Mouse (Mus musculus): ENCODE results near the gene Ncoa1.

Ncoa1 gene

DNA sequence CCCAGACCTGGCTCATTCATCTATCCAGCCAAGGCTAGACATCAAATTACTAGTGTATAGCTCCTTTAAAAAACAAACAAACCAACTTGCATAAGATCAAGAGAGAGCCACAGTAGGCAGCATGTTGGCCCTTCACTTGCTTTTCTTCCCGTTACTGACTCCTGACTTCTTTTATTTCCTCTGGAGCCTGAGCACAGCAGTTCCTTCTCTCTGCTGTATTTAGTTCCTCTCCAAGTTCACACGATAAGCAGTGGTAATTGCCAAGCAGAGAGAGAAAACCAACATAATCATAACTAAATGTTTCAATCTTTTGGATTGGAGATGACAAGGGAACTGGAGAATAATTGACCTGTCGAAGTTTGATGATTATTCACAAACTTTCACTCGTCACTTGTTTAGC, 244.2 kb downstream of the Ncoa1 start:
- DNase-seq (ENCODE audit: low read depth, low spot score): no peak

DNA sequence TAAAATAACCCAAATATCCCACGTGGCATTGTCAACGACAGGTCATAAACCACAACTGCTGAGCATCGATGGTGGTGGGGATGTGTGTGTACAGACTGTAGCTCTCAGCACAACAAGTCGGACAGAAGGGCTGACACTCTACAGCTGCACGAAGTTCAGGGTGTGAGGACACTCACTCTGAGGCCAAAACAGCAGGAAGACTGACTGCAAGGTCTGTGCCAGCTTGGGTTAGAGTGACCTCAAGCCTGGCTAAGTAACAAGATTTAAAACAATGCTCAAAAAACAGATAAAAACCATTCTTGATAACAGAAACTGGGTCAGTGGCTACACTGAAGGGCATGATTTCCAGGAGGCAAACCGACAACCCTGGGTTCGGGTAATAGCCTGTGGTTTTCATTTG, 246.8 kb downstream of the Ncoa1 start:
- no peak for DNase-seq (ENCODE audit: low read depth, low spot score)

DNA sequence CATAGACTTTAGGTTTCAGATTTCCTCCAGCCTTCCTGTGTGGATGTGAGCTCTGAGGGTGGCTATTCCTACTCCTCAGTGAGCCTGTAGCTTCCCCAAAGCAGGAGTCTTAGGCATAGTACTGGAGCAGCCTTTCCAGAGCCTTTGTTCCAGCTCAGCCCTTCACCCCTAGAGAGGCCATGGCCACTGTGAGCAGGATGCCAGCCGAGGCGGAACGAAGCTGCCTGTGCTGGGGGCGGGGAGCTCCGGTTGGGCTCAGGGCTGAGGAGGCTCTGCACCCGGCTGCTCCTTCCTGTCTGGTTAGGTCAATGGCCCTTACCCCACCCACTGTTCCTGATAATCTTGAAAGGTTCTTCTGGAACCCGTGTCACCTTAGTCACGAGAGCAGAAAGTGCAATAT, 264.1 kb downstream of the Ncoa1 start:
- DNase-seq (ENCODE audit: low read depth, low spot score): no peak

DNA sequence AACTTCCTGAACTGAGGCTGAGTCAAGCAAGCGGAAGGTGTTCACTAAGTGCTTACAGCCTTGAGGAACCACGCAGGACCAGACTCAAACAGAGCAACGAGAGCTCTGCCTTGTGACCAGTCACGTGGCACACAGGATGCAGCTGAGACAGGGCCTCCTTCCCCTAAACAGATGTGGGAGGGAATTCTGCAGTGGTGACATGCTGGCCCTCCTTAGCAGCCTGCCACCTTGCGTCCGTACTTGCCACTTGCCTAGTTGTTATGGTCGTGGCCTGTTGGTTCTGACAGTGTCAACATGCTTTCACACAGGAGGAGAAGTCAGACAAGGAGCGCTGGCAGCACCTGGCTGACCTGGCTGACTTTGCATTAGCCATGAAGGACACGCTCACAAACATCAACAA, 265.8 kb downstream of the Ncoa1 start:
- peak; percentile 33 for DNase-seq (ENCODE audit: low read depth, low spot score)

DNA sequence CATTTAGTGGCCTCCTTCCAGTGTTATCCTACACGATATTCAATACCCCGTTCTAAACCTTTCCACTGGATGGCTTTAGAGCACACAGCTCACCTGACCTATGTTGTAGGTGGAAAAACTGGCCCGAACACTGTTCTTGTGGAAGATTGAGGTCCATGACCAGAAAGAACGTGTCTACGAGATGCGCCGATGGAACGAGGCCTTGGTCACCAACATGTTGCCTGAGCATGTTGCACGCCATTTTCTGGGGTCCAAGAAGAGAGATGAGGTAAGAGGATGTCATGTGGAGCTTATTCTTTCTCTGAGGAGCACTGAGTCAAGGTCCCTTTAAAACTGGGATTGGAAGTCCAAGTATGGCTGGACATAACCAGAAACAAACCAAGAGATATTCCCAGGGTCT, 267.8 kb downstream of the Ncoa1 start:
- no peak for DNase-seq (ENCODE audit: low read depth, low spot score)

DNA sequence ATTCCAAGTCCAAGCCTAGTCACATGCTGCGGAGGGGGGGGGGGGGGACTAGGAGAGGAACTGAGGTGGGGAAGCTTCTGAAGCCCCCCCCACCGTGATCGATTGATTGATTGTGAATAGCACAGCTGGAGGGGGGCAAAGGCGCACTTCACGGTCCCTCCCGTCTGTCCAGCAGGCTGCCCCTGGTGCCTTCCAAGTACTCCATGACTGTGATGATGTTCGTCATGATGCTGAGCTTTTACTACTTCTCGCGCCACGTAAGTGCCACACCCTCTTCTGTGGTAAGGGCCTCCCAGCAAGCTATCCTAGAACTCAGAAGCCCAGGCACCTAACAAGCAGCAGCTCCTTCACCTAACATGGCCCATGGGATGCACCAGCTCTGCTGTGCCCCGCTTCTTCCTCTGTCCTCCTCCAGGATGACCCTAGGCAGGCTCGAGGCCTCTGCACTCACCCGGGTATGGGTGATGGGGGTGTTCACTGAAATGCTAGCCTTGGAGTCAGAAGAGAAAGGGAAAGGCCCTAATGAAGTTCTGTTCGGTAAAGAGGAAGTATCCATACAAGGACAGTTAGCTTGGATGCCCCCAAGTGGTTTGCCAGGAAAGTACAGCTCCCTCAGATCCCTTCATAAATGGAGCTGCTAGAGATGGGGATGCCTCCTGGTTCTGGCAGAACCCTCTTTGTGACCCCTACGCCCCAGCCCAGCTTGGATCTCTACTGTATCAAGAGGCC, 268.4 kb downstream of the Ncoa1 start:
- peak; percentile 72 for DNase-seq (ENCODE audit: low read depth, low spot score)

DNA sequence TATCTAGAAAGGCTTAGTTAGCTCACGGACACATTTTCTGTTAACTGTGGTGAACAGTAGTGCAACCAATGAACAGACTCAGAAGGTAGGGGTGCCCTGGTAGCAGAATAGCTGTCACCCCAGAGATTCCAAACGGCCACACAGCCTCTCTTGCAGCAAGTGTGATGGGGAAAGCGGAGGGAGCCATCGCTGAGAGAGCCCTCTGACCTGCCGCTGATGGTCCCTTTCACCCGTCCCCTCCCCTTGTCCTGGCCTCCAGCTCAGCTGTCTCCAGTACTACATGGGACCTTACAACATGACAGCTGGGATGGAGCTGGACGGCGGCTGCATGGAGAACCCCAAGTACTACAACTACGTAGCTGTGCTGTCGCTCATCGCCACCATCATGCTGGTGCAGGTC, 270.9 kb downstream of the Ncoa1 start:
- DNase-seq (ENCODE audit: low read depth, low spot score): no peak

DNA sequence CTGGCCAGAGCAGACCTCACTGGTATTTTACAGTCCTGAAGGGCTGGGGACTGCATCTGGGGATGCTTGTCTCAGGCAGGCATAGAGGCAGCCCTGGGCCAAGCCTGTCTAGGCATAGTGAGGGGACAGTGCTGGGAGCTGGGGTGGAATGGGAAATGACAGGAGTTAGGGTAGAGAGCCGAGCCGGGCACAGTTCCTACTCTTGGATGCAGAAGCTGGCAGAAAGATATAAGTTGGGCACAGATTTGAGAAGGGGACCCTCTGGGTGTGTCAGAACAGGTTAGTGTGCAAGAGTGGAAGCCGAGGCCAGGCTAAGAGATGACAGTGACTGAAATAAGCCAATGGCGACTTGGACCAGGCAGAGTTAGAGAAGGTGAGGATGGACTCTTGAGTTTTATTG, 274.8 kb downstream of the Ncoa1 start:
- DNase-seq (ENCODE audit: low read depth, low spot score): no peak

DNA sequence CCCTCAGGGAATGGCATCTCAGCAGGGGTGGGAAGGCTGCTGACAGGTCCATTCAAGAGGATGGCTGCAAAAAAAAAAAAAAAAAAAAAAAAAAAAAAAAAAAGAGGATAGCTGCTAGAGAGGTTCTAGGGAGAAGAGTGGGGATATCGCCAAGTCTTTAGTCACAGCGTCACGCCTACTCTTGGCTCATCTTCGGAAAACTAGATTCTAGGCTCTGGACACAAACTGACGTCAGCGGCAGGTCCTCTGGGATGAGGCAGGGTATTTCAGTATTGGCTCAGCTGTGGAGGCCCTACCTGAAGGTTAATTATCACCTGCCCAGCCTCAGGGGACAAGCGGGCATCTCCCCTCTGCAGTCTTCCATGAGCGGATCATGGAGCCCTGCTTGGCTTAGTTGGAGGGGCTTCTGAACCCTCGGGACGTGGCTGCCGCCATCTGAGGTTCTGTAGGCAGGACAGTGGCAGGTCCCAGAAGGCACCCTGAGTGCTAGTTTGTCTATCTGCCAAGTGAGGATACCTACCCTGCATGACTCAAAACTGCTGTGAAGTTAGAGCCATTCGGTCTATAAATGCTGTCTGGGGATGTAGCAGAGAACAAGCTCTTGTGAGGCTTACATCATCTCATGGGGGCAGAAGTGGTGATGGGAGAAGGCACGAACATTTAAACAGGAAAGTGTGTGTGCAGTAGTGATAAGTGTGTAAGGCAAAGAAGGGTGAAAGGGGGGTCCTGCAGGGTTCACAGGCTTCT, 275.4 kb downstream of the Ncoa1 start:
- no peak for DNase-seq (ENCODE audit: low read depth, low spot score)

DNA sequence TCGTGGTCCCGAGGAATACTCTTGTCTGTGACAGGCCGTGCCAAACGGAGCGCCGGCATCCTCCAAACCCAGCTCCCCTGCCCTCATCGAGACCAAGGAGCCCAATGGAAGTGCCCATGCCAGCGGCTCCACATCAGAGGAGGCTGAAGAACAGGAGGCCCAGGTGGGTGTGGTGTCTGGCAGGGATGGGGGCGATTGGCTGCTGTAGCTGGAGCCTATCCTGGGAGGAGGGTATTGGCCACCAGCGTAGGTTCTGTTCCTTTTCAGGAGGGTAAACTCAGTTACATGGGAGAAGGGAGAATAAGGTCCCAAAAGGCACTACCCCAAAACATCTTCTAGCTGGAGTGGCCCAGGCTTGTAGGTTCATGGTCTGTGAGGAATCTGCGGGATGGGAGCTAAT, 277.7 kb downstream of the Ncoa1 start:
- no peak for DNase-seq (ENCODE audit: low read depth, low spot score)

DNA sequence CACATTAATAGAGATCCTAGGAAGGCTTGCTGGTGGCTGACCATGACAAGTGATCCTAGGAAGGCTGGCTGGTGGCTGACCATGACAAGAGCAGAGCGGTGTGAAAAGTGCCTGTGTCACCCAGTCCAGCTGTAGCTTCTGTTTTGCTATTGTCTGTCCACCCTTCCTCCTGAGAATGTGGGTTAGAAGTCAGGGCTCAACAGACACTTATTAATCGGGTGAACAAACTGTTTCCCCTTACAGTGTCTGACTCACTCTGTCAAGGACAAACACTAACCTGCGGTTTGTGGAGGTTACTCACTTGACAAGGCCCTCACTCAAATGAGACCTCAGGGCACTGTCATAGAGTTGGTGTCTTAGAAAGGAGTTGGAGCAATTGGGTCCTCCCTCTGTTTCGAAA, 278.3 kb downstream of the Ncoa1 start:
- no peak for DNase-seq (ENCODE audit: low read depth, low spot score)
